Mouse (Mus musculus): ENCODE data around the gene Fzr1. TPM values are rescaled to one million over a fixed set of nuclear protein-coding genes. Genes with fewer than 3 reads are reported as not detected.

The Fzr1 gene
- polyA plus RNA-seq, 1 experiment from 2014 or later = 139 TPM

- Histone ChIP-seq H3K4me3 (peak within 1 kb of the TSS; percentile 97), H3K4me1 (peaks cover 67% of the 10 kb centered on the region), H3K36me3 (replicated peaks) (peaks cover 33% of the 10 kb centered on the region), H3K9me3 (no peaks in the 10 kb centered on the region), H3K27me3 (ENCODE audit: poor library complexity, severe bottlenecking) (peaks cover 34% of the 10 kb centered on the region), H3K27ac (peak within 1 kb of the TSS; percentile 95)
- DNase-seq (ENCODE audit: extremely low spot score, low spot score) = peak; percentile 100
- WGBS = under 1% methylated on average over 53 of the region's 54 CpGs
Observed at GRCm38 (mm10) chr10:81350351-81351063, 27.8 kb downstream of the Fzr1 start, which contains the start of gene Hmg20b. Gene Hmg20b (minus strand): TSS chr10:81350480.

GRCm38 (mm10) chr10:81349961-81350350 lies 28.4 kb downstream of the Fzr1 start:
- peak overlapping the region; percentile 97 for H3K4me3 ChIP-seq
- H3K4me1 ChIP-seq = peaks cover 64% of the 10 kb centered on the region
- under 1% methylated on average over 29 of the region's 29 CpGs for WGBS
- H3K36me3 ChIP-seq (replicated peaks) = peaks cover 38% of the 10 kb centered on the region
- peak overlapping the region; percentile 95 for H3K27ac ChIP-seq
- no peaks in the 10 kb centered on the region for H3K9me3 ChIP-seq
- no peak for DNase-seq (ENCODE audit: extremely low spot score, low spot score)
- peaks cover 40% of the 10 kb centered on the region for H3K27me3 ChIP-seq (ENCODE audit: poor library complexity, severe bottlenecking)

DNA sequence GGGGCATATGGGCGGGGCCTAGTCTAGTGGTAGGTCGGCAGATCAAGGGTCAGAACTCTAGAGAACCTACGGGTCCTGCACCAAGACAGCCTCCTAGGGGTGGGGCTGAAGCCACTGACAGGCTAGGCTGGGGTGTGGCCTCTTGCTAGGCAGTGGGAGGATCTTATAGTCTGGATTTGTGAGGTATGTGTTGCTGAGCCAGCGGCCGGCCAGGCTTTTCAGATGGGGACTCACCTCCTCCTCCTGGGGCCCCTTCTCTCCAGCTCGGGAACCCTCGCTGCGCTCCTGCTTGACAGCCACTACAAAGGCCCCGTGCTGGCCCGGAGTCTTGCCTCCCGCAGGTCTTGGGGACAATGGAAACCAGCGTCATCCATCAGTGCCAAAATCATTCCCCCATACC lies 29.2 kb downstream of the Fzr1 start:
- peaks cover 48% of the 10 kb centered on the region for H3K27me3 ChIP-seq (ENCODE audit: poor library complexity, severe bottlenecking)
- DNase-seq (ENCODE audit: extremely low spot score, low spot score) = peak; percentile 48
- H3K4me3 ChIP-seq = peak overlapping the region; percentile 97
- 6% methylated on average over 12 of the region's 12 CpGs for WGBS
- H3K4me1 ChIP-seq = peaks cover 56% of the 10 kb centered on the region
- peaks cover 38% of the 10 kb centered on the region for H3K36me3 ChIP-seq (replicated peaks)
- H3K9me3 ChIP-seq = no peaks in the 10 kb centered on the region
- peak overlapping the region; percentile 95 for H3K27ac ChIP-seq

GRCm38 (mm10) chr10:81346453-81347067 lies 31.8 kb downstream of the Fzr1 start:
- Histone ChIP-seq H3K36me3 (replicated peaks) (peaks cover 38% of the 10 kb centered on the region), H3K9me3 (no peaks in the 10 kb centered on the region), H3K4me3 (peak overlapping the region; percentile 48), H3K27me3 (ENCODE audit: poor library complexity, severe bottlenecking) (peaks cover 74% of the 10 kb centered on the region), H3K27ac (peak overlapping the region; percentile 67), H3K4me1 (peaks cover 58% of the 10 kb centered on the region)
- peak; percentile 77 for DNase-seq (ENCODE audit: extremely low spot score, low spot score)
- WGBS = 4% methylated on average over 55 of the region's 55 CpGs

- WGBS = 93% methylated on average over 4 of the region's 4 CpGs
- H3K9me3 ChIP-seq = no peaks in the 10 kb centered on the region
- peak overlapping the region; percentile 5; the same call in 1 of the 2 replicates for H3K4me3 ChIP-seq
- H3K36me3 ChIP-seq (replicated peaks) = peaks cover 38% of the 10 kb centered on the region
- peaks cover 88% of the 10 kb centered on the region for H3K27me3 ChIP-seq (ENCODE audit: poor library complexity, severe bottlenecking)
- H3K27ac ChIP-seq = no peak overlapping the region
- H3K4me1 ChIP-seq = peaks cover 58% of the 10 kb centered on the region
- no peak for DNase-seq (ENCODE audit: extremely low spot score, low spot score)
Observed at GRCm38 (mm10) chr10:81345162-81345534, 33.2 kb downstream of the Fzr1 start.

- no peaks in the 10 kb centered on the region for H3K9me3 ChIP-seq
- 0 out of 2 replicates have a peak overlapping the region, but pooled peaks have one; percentile 5 for H3K4me3 ChIP-seq
- H3K36me3 ChIP-seq (replicated peaks) = peaks cover 38% of the 10 kb centered on the region
- H3K4me1 ChIP-seq = peaks cover 53% of the 10 kb centered on the region
- no peak for DNase-seq (ENCODE audit: extremely low spot score, low spot score)
- WGBS = 59% methylated on average over 8 of the region's 8 CpGs
- H3K27ac ChIP-seq = no peak overlapping the region
- H3K27me3 ChIP-seq (ENCODE audit: poor library complexity, severe bottlenecking) = peaks cover 91% of the 10 kb centered on the region
Observed at GRCm38 (mm10) chr10:81344421-81345161, 33.7 kb downstream of the Fzr1 start.

- Histone ChIP-seq H3K36me3 (replicated peaks) (peaks cover 27% of the 10 kb centered on the region), H3K27ac (peak within 1 kb of the TSS; percentile 27), H3K4me1 (peaks cover 41% of the 10 kb centered on the region), H3K27me3 (ENCODE audit: poor library complexity, severe bottlenecking) (peaks cover 91% of the 10 kb centered on the region), H3K4me3 (peak within 1 kb of the TSS; percentile 51), H3K9me3 (no peaks in the 10 kb centered on the region)
- WGBS = 6% methylated on average over 58 of the region's 67 CpGs
- DNase-seq (ENCODE audit: extremely low spot score, low spot score) = peak; percentile 41
Observed at GRCm38 (mm10) chr10:81342686-81343505, 35.4 kb downstream of the Fzr1 start, which contains the start of gene Gipc3. Gene Gipc3 (minus strand): TSS chr10:81343266.

- H3K4me3 ChIP-seq = 0 out of 2 replicates have a peak overlapping the region, but pooled peaks have one; percentile 2
- peaks cover 91% of the 10 kb centered on the region for H3K27me3 ChIP-seq (ENCODE audit: poor library complexity, severe bottlenecking)
- H3K9me3 ChIP-seq = no peaks in the 10 kb centered on the region
- DNase-seq (ENCODE audit: extremely low spot score, low spot score) = peak; percentile 73
- peaks cover 15% of the 10 kb centered on the region for H3K36me3 ChIP-seq (replicated peaks)
- H3K27ac ChIP-seq = no peak overlapping the region
- 38% methylated on average over 16 of the region's 16 CpGs for WGBS
- peaks cover 32% of the 10 kb centered on the region for H3K4me1 ChIP-seq
Observed at GRCm38 (mm10) chr10:81341333-81341949, 36.9 kb downstream of the Fzr1 start.

DNA sequence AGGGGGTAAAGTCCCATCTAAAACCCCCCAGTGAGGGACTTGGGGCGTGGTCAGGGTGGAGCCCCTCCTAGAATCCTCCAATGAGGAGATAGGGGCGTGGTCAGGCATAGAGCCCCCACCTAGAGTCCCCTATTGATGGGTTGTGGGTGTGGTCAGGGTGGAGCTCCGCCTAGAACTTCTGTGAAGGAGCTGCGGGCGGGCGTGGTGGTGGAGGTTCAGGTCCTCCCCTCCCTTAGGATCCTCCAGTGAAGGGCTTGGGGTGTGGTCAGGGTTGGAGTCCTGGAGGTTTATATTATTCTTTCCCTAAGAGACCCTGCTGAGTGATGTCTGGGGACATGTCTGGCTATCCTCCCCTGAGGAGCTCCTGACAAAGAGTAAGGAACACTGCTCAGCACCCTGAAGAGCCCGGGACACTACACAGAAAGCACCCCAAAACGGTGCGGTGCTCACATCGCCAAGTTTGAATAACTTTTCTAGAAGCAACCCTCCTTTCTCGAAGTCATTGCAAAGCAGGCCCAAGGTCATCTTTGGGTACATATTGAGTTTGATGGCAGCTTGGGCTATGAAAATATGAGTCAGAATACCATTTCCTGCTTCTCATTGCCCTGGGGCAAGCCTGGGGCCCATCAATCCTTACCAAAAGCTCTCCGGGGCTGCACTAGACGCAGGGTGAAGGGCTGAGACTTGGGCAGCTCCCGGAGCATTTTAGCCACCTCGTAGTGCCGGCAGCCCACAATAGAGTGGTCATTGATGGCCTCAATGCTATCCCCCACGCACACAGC lies 37.6 kb downstream of the Fzr1 start:
- no peaks in the 10 kb centered on the region for H3K9me3 ChIP-seq
- peaks cover 33% of the 10 kb centered on the region for H3K4me1 ChIP-seq
- H3K27ac ChIP-seq = no peak overlapping the region
- no peak for DNase-seq (ENCODE audit: extremely low spot score, low spot score)
- peaks cover 8% of the 10 kb centered on the region for H3K36me3 ChIP-seq (replicated peaks)
- H3K27me3 ChIP-seq (ENCODE audit: poor library complexity, severe bottlenecking) = peaks cover 89% of the 10 kb centered on the region
- H3K4me3 ChIP-seq = no peak overlapping the region
- 40% methylated on average over 17 of the region's 17 CpGs for WGBS

GRCm38 (mm10) chr10:81336558-81336957 lies 41.8 kb downstream of the Fzr1 start:
- Histone ChIP-seq H3K9me3 (no peaks in the 10 kb centered on the region), H3K27me3 (ENCODE audit: poor library complexity, severe bottlenecking) (peaks cover 85% of the 10 kb centered on the region), H3K4me1 (peaks cover 49% of the 10 kb centered on the region), H3K36me3 (replicated peaks) (no peaks in the 10 kb centered on the region), H3K4me3 (no peak overlapping the region), H3K27ac (peak overlapping the region; percentile 80)
- DNase-seq (ENCODE audit: extremely low spot score, low spot score) = no peak
- WGBS = 92% methylated on average over 4 of the region's 4 CpGs

All from forebrain, embryonic 10.5 days (tissue).